Mouse (Mus musculus) kidney, postnatal 14 days (tissue): Measurements from ENCODE around the gene Smg9.

ENCODE experiments used
- DNase-seq: peaks from one replicate; pipeline ENCODE4 v3.0.0; 2022; ENCODE audit warnings: mixed read lengths

Gene Smg9

GRCm38 (mm10) chr7:24399256-24400081, at the start of gene Smg9:
Smg9 (plus strand) TSS chr7:24399619.
- DNase-seq, result peak; percentile 98

- DNase-seq, result no peak
Observed at GRCm38 (mm10) chr7:24355646-24356045, 43.8 kb upstream of the Smg9 start.

GRCm38 (mm10) chr7:24356081-24356480, 43.3 kb upstream of the Smg9 start:
- no peak for DNase-seq

- DNase-seq, result no peak
Observed at GRCm38 (mm10) chr7:24357899-24358298, 41.5 kb upstream of the Smg9 start.

GRCm38 (mm10) chr7:24359269-24359668, 40.1 kb upstream of the Smg9 start:
- DNase-seq, result peak; percentile 24

GRCm38 (mm10) chr7:24361001-24361400, 38.4 kb upstream of the Smg9 start:
- DNase-seq, result no peak

- no peak for DNase-seq
Observed at GRCm38 (mm10) chr7:24363228-24363627, 36.2 kb upstream of the Smg9 start.

- DNase-seq, result peak; percentile 80
Observed at GRCm38 (mm10) chr7:24364827-24365226, 34.6 kb upstream of the Smg9 start.

GRCm38 (mm10) chr7:24365258-24366014, 34.0 kb upstream of the Smg9 start:
- no peak for DNase-seq

- DNase-seq, result no peak
Observed at GRCm38 (mm10) chr7:24366716-24367632, 32.4 kb upstream of the Smg9 start.

GRCm38 (mm10) chr7:24368226-24368625, 31.2 kb upstream of the Smg9 start:
- no peak for DNase-seq

- no peak for DNase-seq
Observed at GRCm38 (mm10) chr7:24368946-24369345, 30.5 kb upstream of the Smg9 start.

- no peak for DNase-seq
Observed at GRCm38 (mm10) chr7:24369731-24370541, 29.5 kb upstream of the Smg9 start, which contains the start of gene Kcnn4. Kcnn4 (plus strand) TSS chr7:24370263.

- no peak for DNase-seq
Observed at GRCm38 (mm10) chr7:24371012-24371808, 28.2 kb upstream of the Smg9 start.

GRCm38 (mm10) chr7:24371809-24372145, 27.6 kb upstream of the Smg9 start:
- DNase-seq, result no peak

- DNase-seq, result no peak
Observed at GRCm38 (mm10) chr7:24372300-24372699, 27.1 kb upstream of the Smg9 start.

GRCm38 (mm10) chr7:24372786-24373185, 26.6 kb upstream of the Smg9 start:
- DNase-seq, result no peak

GRCm38 (mm10) chr7:24373538-24374379, 25.7 kb upstream of the Smg9 start:
- DNase-seq, result peak; percentile 40

GRCm38 (mm10) chr7:24376456-24376855, 23.0 kb upstream of the Smg9 start:
- DNase-seq, result no peak
